Mouse (Mus musculus) left cerebral cortex, adult 2 months (tissue): ENCODE results near the gene Efcab10. TPM values are rescaled to one million over a fixed set of nuclear protein-coding genes. Genes with fewer than 3 reads are reported as not detected.

Source experiments
- DNase-seq, 2 experiments: peaks; one replicate each; pipeline ENCODE4 v3.0.0; 2021 to 2022; ENCODE audit warnings: low spot score in 2 of 2, mixed read lengths in 1 of 2; ENCODE audit errors: extremely low spot score in 1 of 2
- H3K27ac ChIP-seq: fragments of 200-600 bp; 2 replicates; pipeline ENCODE4 v1.8.1; 2022
- H3K4me3 ChIP-seq: fragments of 200-600 bp; 2 replicates; pipeline ENCODE4 v1.8.1; 2022
- CTCF ChIP-seq: fragments of 200-600 bp; IDR thresholded peaks from 2 replicates; pipeline ENCODE4 v1.8.1; 2022; ENCODE audit warnings: antibody characterized with exemption, mild to moderate bottlenecking, moderate library complexity
- intact Hi-C: fragments of 180-260 bp; cut with DNase I; formaldehyde crosslinking; loops from one replicate; pipeline ENCODE4 v1.15.1; 2025
- total RNA-seq, 2 experiments: library from RNA; stranded (reverse); gene quantifications; 2 replicates each; pipeline ENCODE4 v1.2.3; 2021

Gene Efcab10
- total RNA-seq, 2 experiments from 2014 or later, result 1.5 to 2.6 TPM

DNA sequence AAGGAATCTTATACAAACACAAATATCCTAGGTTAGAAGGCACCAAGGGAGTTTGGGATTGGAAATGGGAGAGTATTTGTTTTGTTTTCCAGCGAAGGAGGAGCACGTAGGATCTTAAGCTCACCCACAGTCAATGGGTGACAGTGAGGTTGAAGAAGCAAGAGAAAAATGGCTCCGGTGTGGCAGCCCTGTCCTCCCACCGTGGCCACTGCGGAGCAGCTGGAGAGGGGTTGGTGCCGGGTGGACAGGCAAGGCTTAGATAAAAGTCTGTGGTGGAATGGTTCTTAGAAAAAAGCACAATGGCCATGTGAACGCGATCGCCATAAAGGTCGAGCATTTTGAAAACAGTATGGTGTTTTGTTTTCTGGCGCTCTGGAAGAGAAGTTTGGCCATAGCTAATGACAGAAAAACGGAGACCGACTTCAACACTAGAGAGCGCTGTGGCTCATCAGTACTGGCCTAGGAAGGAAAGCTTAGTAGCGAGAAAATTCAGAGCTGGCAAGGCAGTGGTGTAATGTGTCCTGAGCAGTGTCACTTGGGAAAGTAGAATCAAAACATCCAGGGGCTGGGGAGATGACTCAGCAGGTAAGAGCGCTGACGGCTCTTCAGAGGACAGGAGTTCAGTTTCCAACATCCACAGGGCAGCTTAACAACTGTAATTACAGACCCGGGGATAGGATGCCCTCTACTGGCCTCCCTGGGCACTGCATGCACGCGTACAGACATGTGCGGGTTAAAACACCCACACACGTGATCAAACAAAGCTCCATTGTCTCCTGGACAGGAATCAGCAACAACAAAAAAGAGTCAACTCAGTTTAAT lies 14.8 kb upstream of the Efcab10 start:
- H3K4me3 ChIP-seq, result peak overlapping the region; percentile 13; the same call in 1 of the 2 replicates
- intact Hi-C loops, result loop anchor here (5.0 kb wide), 2 partner anchors 353 to 468 kb away; no protein-coding TSS in a partner anchor
- no peak overlapping the region for H3K27ac ChIP-seq
- peak; percentile 78 for TF ChIP-seq CTCF
- peak; percentile 59 to 70 for DNase-seq

DNA sequence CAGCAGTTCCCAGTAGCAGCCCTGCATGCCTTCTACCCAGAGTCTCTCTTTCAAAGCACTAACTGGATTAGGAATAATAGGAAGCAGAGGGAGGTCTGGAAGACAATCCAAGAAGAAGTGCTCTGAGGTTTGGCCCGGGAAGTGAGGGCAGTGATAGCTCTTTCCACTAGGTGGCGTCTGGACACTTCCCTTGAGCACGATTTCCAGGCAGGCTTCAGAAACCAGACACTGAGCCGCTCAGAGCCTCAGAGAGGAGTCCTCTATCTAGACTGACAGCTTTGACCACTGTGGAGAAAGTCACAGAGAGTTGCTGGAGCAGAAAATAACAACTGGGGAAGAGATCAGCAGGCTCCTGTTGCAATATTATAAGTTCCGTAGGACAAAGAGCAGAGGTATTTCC lies 5.8 kb upstream of the Efcab10 start:
- no peak overlapping the region for H3K27ac ChIP-seq
- intact Hi-C loops, result loop anchor here (1.0 to 5.0 kb wide), 2 partner anchors 35 to 1803 kb away; no protein-coding TSS in a partner anchor
- TF ChIP-seq CTCF, result peak; percentile 88
- DNase-seq, result peak; percentile 72 to 79
- no peak overlapping the region for H3K4me3 ChIP-seq

DNA sequence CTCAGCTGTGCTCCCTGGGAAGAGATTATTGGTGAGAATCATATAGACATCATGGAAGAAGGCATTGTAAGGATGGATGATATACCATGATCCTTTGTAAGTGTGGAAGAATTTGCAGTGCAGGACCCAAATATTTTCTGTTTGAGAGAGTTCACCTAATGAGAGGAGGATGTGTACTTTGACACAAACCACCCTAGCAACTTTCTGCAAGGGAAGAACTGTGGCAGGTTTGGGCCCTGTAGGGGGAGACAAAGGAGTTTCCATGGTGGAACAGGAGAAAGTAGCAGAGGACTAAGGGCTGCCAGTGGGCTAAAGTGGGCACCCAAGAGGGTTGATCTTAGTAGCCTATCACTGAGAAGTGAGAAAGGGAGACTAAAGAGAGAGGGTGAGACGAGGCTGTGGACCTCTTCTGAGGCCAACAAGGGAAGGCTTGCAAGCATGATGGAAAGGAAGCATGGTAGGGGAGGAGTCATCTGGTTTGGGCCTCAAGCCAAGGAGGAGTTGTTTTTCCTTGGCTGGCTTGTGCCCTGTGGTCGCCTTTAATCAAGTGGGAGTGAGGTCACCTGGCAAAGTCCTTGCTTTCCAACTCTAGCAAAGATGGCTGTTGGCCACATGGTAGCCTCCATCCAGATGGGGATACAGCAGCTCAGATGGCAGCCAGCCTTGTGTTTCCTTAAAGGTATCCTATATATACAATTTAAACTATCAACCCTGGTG lies 3.7 kb upstream of the Efcab10 start:
- Histone ChIP-seq H3K4me3 (no peak overlapping the region), H3K27ac (no peak overlapping the region)
- TF ChIP-seq CTCF, result no peak; the same call in none of the 2 replicates
- intact Hi-C loops, result no loop called here
- no peak for DNase-seq

- no peak overlapping the region for H3K4me3 ChIP-seq
- no peak for TF ChIP-seq CTCF
- intact Hi-C loops, result no loop called here
- no peak overlapping the region for H3K27ac ChIP-seq
- DNase-seq, result no peak
Observed at GRCm38 (mm10) chr12:33403265-33403693, 8.6 kb downstream of the Efcab10 start.

GRCm38 (mm10) chr12:33404996-33405395 lies 10.3 kb downstream of the Efcab10 start:
- H3K4me3 ChIP-seq, result no peak overlapping the region
- H3K27ac ChIP-seq, result no peak overlapping the region
- no peak for TF ChIP-seq CTCF
- DNase-seq, result no peak
- intact Hi-C loops, result no loop called here

DNA sequence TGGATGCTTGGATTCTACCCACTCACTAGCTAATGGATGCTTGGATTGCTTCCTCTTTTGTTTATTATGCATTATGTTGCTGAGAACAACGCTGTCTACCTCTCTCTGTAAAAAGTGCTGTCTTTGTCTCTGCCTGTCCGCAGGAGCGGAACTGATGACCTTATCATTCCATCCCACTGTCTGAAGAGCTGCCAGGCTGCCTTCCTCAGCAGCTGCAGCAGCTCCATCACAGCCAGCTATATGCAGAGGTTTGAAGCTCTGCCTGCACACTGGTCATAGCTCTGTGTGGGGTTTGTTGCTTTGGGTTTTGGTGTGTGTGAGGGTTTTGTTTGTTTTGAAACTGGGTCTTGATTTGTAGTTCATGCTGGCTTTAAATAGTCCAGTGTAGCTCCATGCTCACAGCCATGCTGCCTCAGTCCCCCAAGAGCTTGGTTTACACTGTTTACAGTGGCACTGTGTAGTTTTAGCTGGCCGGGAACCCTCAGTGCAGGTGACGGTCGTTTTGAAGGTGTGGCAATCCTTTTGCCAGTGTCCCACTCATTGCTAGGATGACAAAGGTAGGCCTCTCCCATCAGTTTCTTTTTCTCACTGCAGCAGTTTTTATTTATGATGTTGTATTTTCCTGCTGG lies 10.9 kb downstream of the Efcab10 start:
- Histone ChIP-seq H3K27ac (no peak overlapping the region), H3K4me3 (no peak overlapping the region)
- DNase-seq, result no peak
- intact Hi-C loops, result no loop called here
- no peak for TF ChIP-seq CTCF

- Histone ChIP-seq H3K4me3 (no peak overlapping the region), H3K27ac (no peak overlapping the region)
- DNase-seq, result no peak
- peak; percentile 65 for TF ChIP-seq CTCF
- intact Hi-C loops, result no loop called here
Observed at GRCm38 (mm10) chr12:33411580-33412151, 17.0 kb downstream of the Efcab10 start.

GRCm38 (mm10) chr12:33424329-33424728 lies 29.7 kb downstream of the Efcab10 start:
- intact Hi-C loops, result loop anchor here (1.0 kb wide), 1 partner anchor 35 kb away; no protein-coding TSS in a partner anchor
- peak; percentile 73 for TF ChIP-seq CTCF
- peak; percentile 63 to 74 for DNase-seq
- Histone ChIP-seq H3K27ac (no peak overlapping the region), H3K4me3 (no peak overlapping the region)

GRCm38 (mm10) chr12:33427293-33427692 lies 32.6 kb downstream of the Efcab10 start:
- DNase-seq, result no peak
- TF ChIP-seq CTCF, result no peak
- intact Hi-C loops, result loop anchor here (5.0 kb wide), 1 partner anchor 400 kb away; no protein-coding TSS in a partner anchor
- Histone ChIP-seq H3K27ac (no peak overlapping the region), H3K4me3 (no peak overlapping the region)

GRCm38 (mm10) chr12:33427726-33428125 lies 33.1 kb downstream of the Efcab10 start:
- TF ChIP-seq CTCF, result no peak
- DNase-seq, result no peak
- H3K27ac ChIP-seq, result no peak overlapping the region
- no peak overlapping the region for H3K4me3 ChIP-seq
- intact Hi-C loops, result loop anchor here (2.0 to 5.0 kb wide), 2 partner anchors 400 to 517 kb away; no protein-coding TSS in a partner anchor
